Mouse (Mus musculus) bone marrow, adult 2 months (tissue): Measurements from ENCODE around the gene Anapc5. TPM values are rescaled to one million over a fixed set of nuclear protein-coding genes. Genes with fewer than 3 reads are reported as not detected.

Source experiments
- H3K27ac ChIP-seq: fragments of 200-500 bp; 2 replicates; pipeline ENCODE4 v1.5.1; 2012; ENCODE audit warnings: low read depth, mild to moderate bottlenecking, control low read depth, inconsistent platforms, low read length; ENCODE audit not compliant: control insufficient read depth, poor library complexity, insufficient read depth
- H3K4me1 ChIP-seq: fragments of 200-500 bp; 2 replicates; pipeline ENCODE4 v1.6.1; 2011; ENCODE audit warnings: low read length; ENCODE audit not compliant: control insufficient read depth, insufficient read depth
- H3K4me3 ChIP-seq: fragments of 200-500 bp; replicated peaks from 2 replicates; pipeline ENCODE3; 2011; ENCODE audit warnings: mild to moderate bottlenecking, low read depth, low read length, control low read depth; ENCODE audit not compliant: control insufficient read depth
- CTCF ChIP-seq: fragments of 200-500 bp; IDR thresholded peaks from 2 replicates; pipeline ENCODE4 v1.5.1; 2011; ENCODE audit warnings: low read length, control low read depth; ENCODE audit not compliant: control insufficient read depth, insufficient read depth
- POLR2A ChIP-seq: fragments of 200-500 bp; IDR thresholded peaks from 2 replicates; pipeline ENCODE4 v1.6.1; 2011; ENCODE audit warnings: low read depth, mild to moderate bottlenecking, control low read depth, low read length, borderline replicate concordance; ENCODE audit not compliant: control insufficient read depth
- WGBS: fragments of 180-500 bp; shearing (Covaris S2); methylation state at CpG from one replicate; pipeline ENCODE4 v1.1.7; 2018; 5-methylcytosine and 5-hydroxymethylcytosine counted together
- polyA plus RNA-seq: library from polyadenylated mRNA; stranded (reverse); fragments of >200 nt; gene quantifications from 2 replicates; pipeline ENCODE4 v1.2.4, GENCODE M21; 2011; ENCODE audit warnings: low replicate concordance; ENCODE audit not compliant: missing spikeins, insufficient read depth, insufficient read length

The Anapc5 gene
- polyA plus RNA-seq, 1 experiment, result 204 TPM

GRCm38 (mm10) chr5:122763271-122764031 lies 57.7 kb downstream of the Anapc5 start:
- 73% methylated on average over 29 of the region's 29 CpGs for WGBS
- Histone ChIP-seq H3K4me3 (no peak overlapping the region), H3K27ac (no peak overlapping the region; the same call in 1 of the 2 replicates), H3K4me1 (peaks cover 3% of the 10 kb centered on the region; the same call in 1 of the 2 replicates)
- TF ChIP-seq POLR2A (0 out of 2 replicates have a peak, but pooled peaks have one; percentile 4), CTCF (no peak)

GRCm38 (mm10) chr5:122756680-122757079 lies 64.5 kb downstream of the Anapc5 start:
- H3K4me1 ChIP-seq, result peaks cover 5% of the 10 kb centered on the region; the same call in 1 of the 2 replicates
- WGBS, result 95% methylated on average over 7 of the region's 7 CpGs
- no peak for TF ChIP-seq CTCF
- TF ChIP-seq POLR2A, result no peak
- no peak overlapping the region for H3K27ac ChIP-seq
- H3K4me3 ChIP-seq, result no peak overlapping the region

GRCm38 (mm10) chr5:122756144-122756543 lies 65.0 kb downstream of the Anapc5 start:
- peaks cover 5% of the 10 kb centered on the region; the same call in 1 of the 2 replicates for H3K4me1 ChIP-seq
- H3K27ac ChIP-seq, result no peak overlapping the region
- no peak overlapping the region for H3K4me3 ChIP-seq
- WGBS, result 93% methylated on average over 6 of the region's 6 CpGs
- no peak for TF ChIP-seq CTCF
- TF ChIP-seq POLR2A, result no peak

GRCm38 (mm10) chr5:122755620-122756019 lies 65.5 kb downstream of the Anapc5 start:
- Histone ChIP-seq H3K4me1 (peaks cover 5% of the 10 kb centered on the region; the same call in 1 of the 2 replicates), H3K27ac (no peak overlapping the region), H3K4me3 (no peak overlapping the region)
- WGBS, result 95% methylated on average over 4 of the region's 4 CpGs
- TF ChIP-seq CTCF (no peak), POLR2A (no peak)

- H3K4me1 ChIP-seq, result peaks cover 2% of the 10 kb centered on the region; the same call in 1 of the 2 replicates
- 65% methylated on average over 16 of the region's 16 CpGs for WGBS
- TF ChIP-seq POLR2A, result no peak
- TF ChIP-seq CTCF, result no peak
- no peak overlapping the region for H3K27ac ChIP-seq
- H3K4me3 ChIP-seq, result no peak overlapping the region
Observed at GRCm38 (mm10) chr5:122754477-122754876, 66.7 kb downstream of the Anapc5 start.

GRCm38 (mm10) chr5:122747950-122748349 lies 73.2 kb downstream of the Anapc5 start:
- no peak overlapping the region for H3K27ac ChIP-seq
- TF ChIP-seq CTCF (no peak), POLR2A (no peak)
- WGBS, result 90% methylated on average over 7 of the region's 7 CpGs
- no peak overlapping the region for H3K4me3 ChIP-seq
- H3K4me1 ChIP-seq, result no peaks in the 10 kb centered on the region

GRCm38 (mm10) chr5:122743880-122744422 lies 77.2 kb downstream of the Anapc5 start:
- no peaks in the 10 kb centered on the region; the same call in 1 of the 2 replicates for H3K4me1 ChIP-seq
- H3K4me3 ChIP-seq, result no peak overlapping the region
- 85% methylated on average over 13 of the region's 13 CpGs for WGBS
- H3K27ac ChIP-seq, result no peak overlapping the region
- TF ChIP-seq CTCF, result no peak
- TF ChIP-seq POLR2A, result no peak

Other genes starting within 250 kb of the Anapc5 start
- gene Ift81, start 206.8 kb downstream of the Anapc5 start, polyA plus RNA-seq, result 0.86 and 2.1 TPM in 2 replicates
- gene P2rx7, start 177.4 kb downstream of the Anapc5 start, polyA plus RNA-seq, result 1.5 and 2.9 TPM in 2 replicates
- 13.2 and 23.7 TPM in 2 replicates for gene P2rx4, start 113.8 kb downstream of the Anapc5 start, polyA plus RNA-seq
- gene Camkk2, start 41.9 kb downstream of the Anapc5 start, polyA plus RNA-seq, result 15.8 and 31.8 TPM in 2 replicates
- gene Rnf34, start 28.7 kb upstream of the Anapc5 start, polyA plus RNA-seq, result 4.0 and 11.1 TPM in 2 replicates
- gene Kdm2b, start 168.5 kb upstream of the Anapc5 start, polyA plus RNA-seq, result 17.4 and 24.2 TPM in 2 replicates
- 18.0 and 30.8 TPM in 2 replicates for gene Orai1, start 193.7 kb upstream of the Anapc5 start, polyA plus RNA-seq
- gene Morn3, start 225.7 kb upstream of the Anapc5 start, polyA plus RNA-seq, result 5.3 TPM in 1 of 2 replicates, not detected in the other
- 33.5 and 38.8 TPM in 2 replicates for gene Tmem120b, start 247.1 kb upstream of the Anapc5 start, polyA plus RNA-seq